9 mouse cellular contexts compared by ENCODE assay signal in genomic region chr9:44510872-44511601, GRCm38 (mm10). TPM values are rescaled to one million over a fixed set of nuclear protein-coding genes. Genes with fewer than 3 reads are reported as not detected.
DNase-seq lines count a peak whose midpoint lies in the region; ATAC-seq and TF ChIP-seq lines count a peak whose summit lies in the region.
"Had no signal": no experiment of that assay in that cellular context is flagged by ENCODE, and none has a peak within 500 bp of the region (broad histone marks: within the 10 kb centered on the region; RNA-seq: fewer than 3 reads in every experiment).

No protein-coding gene starts in this region.

- WGBS in intestine, embryonic 16.5 days: 57% methylated on average over 5 of the region's 5 CpGs
- 71% methylated on average over 5 of the region's 5 CpGs for WGBS in intestine, embryonic 15.5 days
- WGBS in heart, embryonic 13.5 days: 49% methylated on average over 5 of the region's 5 CpGs
- WGBS in limb, embryonic 14.5 days: 68% methylated on average over 5 of the region's 5 CpGs
- WGBS in stomach, embryonic 16.5 days: 60% methylated on average over 5 of the region's 5 CpGs

- H3K27ac ChIP-seq in intestine, embryonic 16.5 days (ENCODE audit: low read length): peak overlapping the region; percentile 33
- H3K27ac ChIP-seq in intestine, embryonic 15.5 days: no peak overlapping the region
- peak overlapping the region; percentile 80 for H3K27ac ChIP-seq in heart, embryonic 13.5 days (replicated peaks)
- peak overlapping the region; percentile 61 for H3K27ac ChIP-seq in limb, embryonic 14.5 days (replicated peaks; ENCODE audit: low read depth, low read length)
- H3K27ac ChIP-seq in stomach, embryonic 16.5 days (ENCODE audit: low read length): no peak overlapping the region; the same call in 1 of the 2 replicates

- DNase-seq in 416B (ENCODE audit: low read depth): peak; percentile 41
- peak; percentile 62 to 63 for DNase-seq in cerebellum, adult 18-20 months
- DNase-seq in limb, embryonic 14.5 days (ENCODE audit: low spot score): no peak
- DNase-seq in spleen, postnatal 14 days (ENCODE audit: low spot score in 2 of 2): no peak

- no peak for ATAC-seq in intestine, embryonic 16.5 days
- ATAC-seq in intestine, embryonic 15.5 days: no peak
- ATAC-seq in heart, embryonic 13.5 days (ENCODE audit: extremely low read depth, insufficient number of reproducible peaks, low FRiP score, low TSS enrichment): peak; percentile 20; the same call in 1 of the 2 replicates
- no peak; the same call in 1 of the 2 replicates for ATAC-seq in limb, embryonic 14.5 days (ENCODE audit: low FRiP score, low read depth)
- ATAC-seq in stomach, embryonic 16.5 days (ENCODE audit: insufficient read depth, low FRiP score): no peak

- H3K4me1 ChIP-seq in intestine, embryonic 16.5 days (ENCODE audit: control insufficient read depth, insufficient read depth, low read length): peaks cover 33% of the 10 kb centered on the region
- H3K4me1 ChIP-seq in intestine, embryonic 15.5 days (replicated peaks): peaks cover 27% of the 10 kb centered on the region
- peaks cover 47% of the 10 kb centered on the region for H3K4me1 ChIP-seq in heart, embryonic 13.5 days
- peaks cover 41% of the 10 kb centered on the region for H3K4me1 ChIP-seq in limb, embryonic 14.5 days (ENCODE audit: control insufficient read depth, insufficient read depth, low read length)
- peaks cover 30% of the 10 kb centered on the region for H3K4me1 ChIP-seq in stomach, embryonic 16.5 days (ENCODE audit: control insufficient read depth, insufficient read depth, low read length)

- no peak overlapping the region for H3K4me2 ChIP-seq in intestine, embryonic 16.5 days (ENCODE audit: low read depth, low read length)
- H3K4me2 ChIP-seq in intestine, embryonic 15.5 days (replicated peaks): no peak overlapping the region
- no peak overlapping the region for H3K4me2 ChIP-seq in heart, embryonic 13.5 days
- no peak overlapping the region for H3K4me2 ChIP-seq in limb, embryonic 14.5 days (replicated peaks; ENCODE audit: low read depth, low read length, severe bottlenecking)
- no peak overlapping the region for H3K4me2 ChIP-seq in stomach, embryonic 16.5 days (ENCODE audit: low read depth, low read length)

- H3K4me3 ChIP-seq in intestine, embryonic 16.5 days (ENCODE audit: low read length): no peak overlapping the region
- H3K4me3 ChIP-seq in intestine, embryonic 15.5 days (replicated peaks): no peak overlapping the region
- H3K4me3 ChIP-seq in heart, embryonic 13.5 days: no peak overlapping the region
- no peak overlapping the region for H3K4me3 ChIP-seq in limb, embryonic 14.5 days (replicated peaks; ENCODE audit: low read length)
- no peak overlapping the region for H3K4me3 ChIP-seq in stomach, embryonic 16.5 days (replicated peaks; ENCODE audit: low read length)

- H3K27me3 ChIP-seq in intestine, embryonic 16.5 days (replicated peaks; ENCODE audit: control insufficient read depth, insufficient read depth, low read length): no peaks in the 10 kb centered on the region
- H3K27me3 ChIP-seq in intestine, embryonic 15.5 days (replicated peaks): no peaks in the 10 kb centered on the region
- H3K27me3 ChIP-seq in heart, embryonic 13.5 days (replicated peaks): no peaks in the 10 kb centered on the region
- H3K27me3 ChIP-seq in limb, embryonic 14.5 days (ENCODE audit: control insufficient read depth, insufficient read depth, low read length): no peaks in the 10 kb centered on the region
- no peaks in the 10 kb centered on the region for H3K27me3 ChIP-seq in stomach, embryonic 16.5 days (ENCODE audit: control insufficient read depth, insufficient read depth, low read length)

- TF ChIP-seq POLR2A in limb, embryonic 14.5 days (IDR thresholded peaks at IDR 0.05; ENCODE audit: borderline replicate concordance, extremely low read depth, insufficient read depth, insufficient read length): no peak

- H3K9me3 ChIP-seq in intestine, embryonic 16.5 days (ENCODE audit: control insufficient read depth, low read length): no peaks in the 10 kb centered on the region
- H3K9me3 ChIP-seq in intestine, embryonic 15.5 days: no peaks in the 10 kb centered on the region
- no peaks in the 10 kb centered on the region for H3K9me3 ChIP-seq in heart, embryonic 13.5 days
- H3K9me3 ChIP-seq in limb, embryonic 14.5 days (ENCODE audit: control insufficient read depth, low read length): no peaks in the 10 kb centered on the region
- H3K9me3 ChIP-seq in stomach, embryonic 16.5 days (replicated peaks; ENCODE audit: control insufficient read depth, low read length): no peaks in the 10 kb centered on the region

- H3K36me3 ChIP-seq in intestine, embryonic 16.5 days (ENCODE audit: control insufficient read depth, insufficient read depth, low read length): peaks cover 11% of the 10 kb centered on the region; the same call in 1 of the 2 replicates
- H3K36me3 ChIP-seq in intestine, embryonic 15.5 days: peaks cover 24% of the 10 kb centered on the region
- peaks cover 34% of the 10 kb centered on the region for H3K36me3 ChIP-seq in heart, embryonic 13.5 days
- H3K36me3 ChIP-seq in limb, embryonic 14.5 days (ENCODE audit: control insufficient read depth, insufficient read depth, low read length): peaks cover 35% of the 10 kb centered on the region
- H3K36me3 ChIP-seq in stomach, embryonic 16.5 days (ENCODE audit: control insufficient read depth, insufficient read depth, low read length): peaks cover 16% of the 10 kb centered on the region

- 0 out of 2 replicates have a peak overlapping the region, but pooled peaks have one; percentile 7 for H3K9ac ChIP-seq in intestine, embryonic 16.5 days (ENCODE audit: low read depth, low read length)
- no peak overlapping the region for H3K9ac ChIP-seq in intestine, embryonic 15.5 days
- H3K9ac ChIP-seq in heart, embryonic 13.5 days: peak overlapping the region; percentile 83
- H3K9ac ChIP-seq in limb, embryonic 14.5 days (ENCODE audit: low read depth, low read length, severe bottlenecking): no peak overlapping the region; the same call in 1 of the 2 replicates
- peak overlapping the region; percentile 2; the same call in 1 of the 2 replicates for H3K9ac ChIP-seq in stomach, embryonic 16.5 days (ENCODE audit: low read length)

RNA-seq across cellular contexts. Expression of gene Bcl9l, which starts 28.4 kb away (rescaled TPM):
- polyA plus RNA-seq in intestine, embryonic 16.5 days (2015; fragmentation: Nextera tagmentation; extraction: Ambion mirVana): 5.1 and 5.9 TPM in 2 replicates
- 7.5 and 7.8 TPM in 2 replicates for polyA plus RNA-seq in intestine, embryonic 15.5 days (2015; fragmentation: Nextera tagmentation; extraction: Ambion mirVana)
- 7.3 and 9.4 TPM in 2 replicates for polyA plus RNA-seq in heart, embryonic 13.5 days (2015; fragmentation: Nextera tagmentation; extraction: Ambion mirVana)
- 41.2 and 53.7 TPM in 2 replicates for polyA plus RNA-seq in limb, embryonic 14.5 days (2012; rRNA removed)
- polyA plus RNA-seq in limb, embryonic 14.5 days (2014; fragmentation: Nextera tagmentation; extraction: Ambion mirVana): 20.5 and 22.7 TPM in 2 replicates
- 9.0 and 10.6 TPM in 2 replicates for polyA plus RNA-seq in stomach, embryonic 16.5 days (2015; fragmentation: Nextera tagmentation; extraction: Ambion mirVana)

RNA-seq across cellular contexts. Expression of gene Cxcr5, which starts 50.6 kb away (rescaled TPM):
- 1.1 TPM in 2 replicates for polyA plus RNA-seq in intestine, embryonic 16.5 days (2015; fragmentation: Nextera tagmentation; extraction: Ambion mirVana)
- polyA plus RNA-seq in intestine, embryonic 15.5 days (2015; fragmentation: Nextera tagmentation; extraction: Ambion mirVana): 1.3 TPM in 2 replicates
- polyA plus RNA-seq in heart, embryonic 13.5 days (2015; fragmentation: Nextera tagmentation; extraction: Ambion mirVana): not detected in 2 replicates
- 0.10 and 0.13 TPM in 2 replicates for polyA plus RNA-seq in limb, embryonic 14.5 days (2012; rRNA removed)
- 0.30 TPM in 1 of 2 replicates, not detected in the other for polyA plus RNA-seq in limb, embryonic 14.5 days (2014; fragmentation: Nextera tagmentation; extraction: Ambion mirVana)
- 0.34 and 0.49 TPM in 2 replicates for polyA plus RNA-seq in stomach, embryonic 16.5 days (2015; fragmentation: Nextera tagmentation; extraction: Ambion mirVana)

RNA-seq across cellular contexts. Expression of gene Upk2, which starts 56.3 kb away (rescaled TPM):
- 0.61 and 0.80 TPM in 2 replicates for polyA plus RNA-seq in intestine, embryonic 16.5 days (2015; fragmentation: Nextera tagmentation; extraction: Ambion mirVana)
- polyA plus RNA-seq in intestine, embryonic 15.5 days (2015; fragmentation: Nextera tagmentation; extraction: Ambion mirVana): 1.2 TPM in 2 replicates
- polyA plus RNA-seq in heart, embryonic 13.5 days (2015; fragmentation: Nextera tagmentation; extraction: Ambion mirVana): not detected in 2 replicates
- 0.33 and 0.91 TPM in 2 replicates for polyA plus RNA-seq in limb, embryonic 14.5 days (2012; rRNA removed)
- 0.40 TPM in 1 of 2 replicates, not detected in the other for polyA plus RNA-seq in limb, embryonic 14.5 days (2014; fragmentation: Nextera tagmentation; extraction: Ambion mirVana)
- 31.1 and 39.0 TPM in 2 replicates for polyA plus RNA-seq in stomach, embryonic 16.5 days (2015; fragmentation: Nextera tagmentation; extraction: Ambion mirVana)
- polyA plus RNA-seq: frontal cortex, adult 2 months had no signal

Comparison
In these comparisons a context has a peak if more than half of its experiments do, and no peak if none do; other contexts are left out.
1. H3K27ac ChIP-seq: peak in intestine, embryonic 16.5 days (single experiment), heart, embryonic 13.5 days (single experiment) and limb, embryonic 14.5 days (single experiment); none in intestine, embryonic 15.5 days (single experiment) and stomach, embryonic 16.5 days (single experiment).
2. H3K9ac ChIP-seq: peak in intestine, embryonic 16.5 days (single experiment), heart, embryonic 13.5 days (single experiment) and stomach, embryonic 16.5 days (single experiment); none in intestine, embryonic 15.5 days (single experiment) and limb, embryonic 14.5 days (single experiment).
3. DNase-seq: peak in 416B (single experiment) and cerebellum, adult 18-20 months (2 of 2); none in limb, embryonic 14.5 days (single experiment) and spleen, postnatal 14 days (0 of 2).
4. RNA of gene Upk2, which starts 56.3 kb away (polyA plus RNA-seq): 31.1 to 39.0 TPM in stomach, embryonic 16.5 days; 1.2 TPM in intestine, embryonic 15.5 days, 0.33 to 0.91 TPM in limb, embryonic 14.5 days, 0.61 to 0.80 TPM in intestine, embryonic 16.5 days and not detected in heart, embryonic 13.5 days; every median in the first group is over 10 times any median in the second.